Mouse (Mus musculus) bone marrow, adult 2 months (tissue): ENCODE results near the gene Mst1.

ENCODE experiments used
- CTCF ChIP-seq: fragments of 200-500 bp; IDR thresholded peaks from 2 replicates; pipeline ENCODE4 v1.5.1; 2011; ENCODE audit warnings: low read length, control low read depth; ENCODE audit not compliant: control insufficient read depth, insufficient read depth
- POLR2A ChIP-seq: fragments of 200-500 bp; IDR thresholded peaks from 2 replicates; pipeline ENCODE4 v1.6.1; 2011; ENCODE audit warnings: low read depth, mild to moderate bottlenecking, control low read depth, low read length, borderline replicate concordance; ENCODE audit not compliant: control insufficient read depth

- TF ChIP-seq POLR2A (no peak), CTCF (no peak)
Measured at GRCm38 (mm10) chr9:108052411-108052810, 27.8 kb upstream of the Mst1 start.
